Mouse (Mus musculus): ENCODE data around the gene Sphk1.

GRCm38 (mm10) chr11:116481776-116482175 lies 48.9 kb upstream of the Sphk1 start:
- TF ChIP-seq UBTF (IDR thresholded peaks at IDR 0.05; ENCODE audit: borderline replicate concordance, insufficient read depth, low read depth, low read length) (no peak), EP300 (IDR thresholded peaks at IDR 0.05; ENCODE audit: low read depth in 1 of 2, low read length in 2 of 2) (no peak)
